Mouse (Mus musculus): Measurements from ENCODE around the gene Sirpa.
A peak's percentile ranks its signal among the peaks of the same experiment; 100 is the strongest.

Sirpa gene

GRCm38 (mm10) chr2:129606269-129606668, 13.6 kb downstream of the Sirpa start:
- no peak for DNase-seq (ENCODE audit: low spot score in 2 of 2)

DNA sequence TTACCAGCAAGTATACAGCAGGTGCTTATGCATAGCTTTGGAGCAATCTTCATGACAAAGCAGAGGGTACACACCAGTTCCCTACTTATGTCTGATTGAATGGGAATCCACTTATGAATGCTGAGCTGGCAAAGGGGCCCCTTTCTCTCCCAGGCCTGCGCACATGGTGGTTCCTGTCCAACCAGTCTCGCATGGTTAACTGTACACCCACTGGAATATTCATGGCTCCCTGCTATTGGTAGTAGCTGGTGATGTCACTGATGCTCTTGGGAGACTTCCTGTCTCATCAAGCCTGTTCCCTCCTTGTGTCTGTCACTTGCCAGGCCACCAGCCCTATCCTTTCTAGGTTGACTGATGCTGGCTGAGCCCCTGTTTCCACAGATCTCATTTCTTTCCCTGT, 14.3 kb downstream of the Sirpa start:
- no peak for DNase-seq (ENCODE audit: low spot score in 2 of 2)

DNA sequence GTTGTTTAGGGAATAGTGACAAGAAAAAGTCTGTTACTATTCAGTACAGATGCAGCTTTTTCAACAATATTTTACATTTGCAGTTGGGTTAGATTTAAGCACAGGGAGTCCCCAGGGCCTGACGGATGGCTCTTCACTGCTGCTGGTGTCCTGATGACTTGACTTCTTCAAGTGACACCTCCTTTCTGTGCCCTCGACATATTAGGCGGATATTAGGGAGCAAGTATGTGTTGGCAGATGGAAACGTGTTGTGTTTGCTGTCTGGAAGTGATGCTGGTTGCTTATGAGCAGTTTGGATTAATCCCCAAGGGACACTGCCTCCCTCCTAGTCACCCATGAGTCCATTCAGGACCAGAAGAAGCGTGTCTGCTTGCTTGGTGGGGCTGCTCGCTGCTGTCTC, 21.3 kb downstream of the Sirpa start:
- DNase-seq (ENCODE audit: low spot score in 2 of 2), result no peak

DNA sequence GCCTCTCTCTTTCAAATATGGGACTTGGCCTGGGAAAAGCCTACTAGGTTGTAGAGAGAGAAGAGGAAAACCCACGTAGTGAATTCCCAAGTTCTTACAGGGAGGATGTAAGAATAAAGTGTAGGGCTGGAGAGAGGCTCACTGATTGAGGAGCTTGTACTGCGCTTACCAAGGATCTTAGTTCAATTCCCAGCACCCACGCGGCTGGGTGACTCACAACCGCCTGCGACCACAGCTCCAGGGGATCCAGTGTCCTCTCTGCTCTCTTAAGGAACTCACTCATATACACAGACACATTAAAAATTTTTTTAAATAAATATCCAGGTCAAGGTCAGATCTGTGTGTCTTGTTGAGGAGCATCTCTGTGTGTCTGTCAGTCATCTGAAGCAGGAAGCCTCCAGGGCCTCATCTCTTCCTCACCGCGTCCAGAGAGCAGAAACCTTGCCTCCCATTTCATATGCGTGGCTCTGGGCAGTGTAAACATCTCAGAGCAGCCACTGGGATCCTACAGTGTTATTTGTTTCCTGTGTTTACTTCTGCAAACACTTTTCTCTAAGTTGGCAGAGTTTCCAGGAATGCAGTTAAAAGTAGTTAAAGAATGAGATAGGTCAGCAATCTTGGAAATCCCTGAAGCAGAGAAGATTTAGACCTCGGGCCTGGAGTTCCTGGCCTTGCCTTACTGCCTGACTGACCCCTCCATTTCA, 22.0 kb downstream of the Sirpa start:
- DNase-seq (ENCODE audit: low spot score in 2 of 2), result no peak

GRCm38 (mm10) chr2:129620148-129620547, 27.5 kb downstream of the Sirpa start:
- no peak for DNase-seq (ENCODE audit: low spot score in 2 of 2)

GRCm38 (mm10) chr2:129620881-129621280, 28.2 kb downstream of the Sirpa start:
- DNase-seq (ENCODE audit: low spot score in 2 of 2), result no peak

GRCm38 (mm10) chr2:129621654-129622490, 29.2 kb downstream of the Sirpa start:
- DNase-seq (ENCODE audit: low spot score in 2 of 2), result no peak

GRCm38 (mm10) chr2:129622918-129623317, 30.3 kb downstream of the Sirpa start:
- no peak for DNase-seq (ENCODE audit: low spot score in 2 of 2)

DNA sequence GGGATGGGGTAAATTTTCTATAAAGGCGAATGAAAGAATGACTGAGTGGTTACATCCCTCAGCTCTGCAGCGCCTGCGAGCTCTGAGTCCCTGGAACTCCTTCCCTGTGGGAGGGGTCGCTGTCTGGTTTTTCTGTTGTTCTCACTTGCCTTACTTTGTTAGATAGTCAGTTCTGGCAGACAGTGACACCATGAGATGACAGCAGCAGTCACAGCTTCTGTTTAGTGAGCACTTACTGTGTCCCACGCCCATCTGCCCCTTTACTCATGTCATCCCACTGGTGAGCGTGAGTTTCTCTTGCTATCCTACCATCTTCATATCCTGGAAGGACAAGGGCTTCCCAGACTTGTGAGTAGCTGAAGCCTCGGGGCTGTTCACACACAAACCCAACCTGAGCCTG, 31.1 kb downstream of the Sirpa start:
- DNase-seq (ENCODE audit: low spot score in 2 of 2), result no peak

- DNase-seq (ENCODE audit: low spot score in 2 of 2), result no peak
Observed at GRCm38 (mm10) chr2:129624246-129624918, 31.7 kb downstream of the Sirpa start.

GRCm38 (mm10) chr2:129624956-129625355, 32.3 kb downstream of the Sirpa start:
- DNase-seq (ENCODE audit: low spot score in 2 of 2), result no peak

DNA sequence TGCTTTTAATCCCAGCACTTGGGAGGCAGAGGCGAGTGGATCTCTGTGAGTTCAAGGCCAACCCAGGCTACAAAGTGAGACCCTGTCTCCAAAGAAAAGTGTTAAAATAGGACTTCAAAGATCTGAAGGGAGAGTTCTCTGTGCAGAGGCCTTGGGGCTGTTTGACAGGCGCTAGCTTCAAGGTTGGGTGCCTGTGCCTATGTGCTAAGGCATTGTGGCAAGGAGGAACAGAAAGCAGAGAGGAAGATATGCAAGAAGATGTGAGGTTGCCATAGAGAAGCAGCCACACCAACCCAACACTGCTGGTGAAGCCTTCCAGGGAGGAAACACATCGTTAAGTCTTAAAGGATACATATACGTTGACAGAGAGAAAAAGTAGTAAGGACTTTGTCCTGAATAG, 33.2 kb downstream of the Sirpa start:
- DNase-seq (ENCODE audit: low spot score in 2 of 2), result no peak

DNA sequence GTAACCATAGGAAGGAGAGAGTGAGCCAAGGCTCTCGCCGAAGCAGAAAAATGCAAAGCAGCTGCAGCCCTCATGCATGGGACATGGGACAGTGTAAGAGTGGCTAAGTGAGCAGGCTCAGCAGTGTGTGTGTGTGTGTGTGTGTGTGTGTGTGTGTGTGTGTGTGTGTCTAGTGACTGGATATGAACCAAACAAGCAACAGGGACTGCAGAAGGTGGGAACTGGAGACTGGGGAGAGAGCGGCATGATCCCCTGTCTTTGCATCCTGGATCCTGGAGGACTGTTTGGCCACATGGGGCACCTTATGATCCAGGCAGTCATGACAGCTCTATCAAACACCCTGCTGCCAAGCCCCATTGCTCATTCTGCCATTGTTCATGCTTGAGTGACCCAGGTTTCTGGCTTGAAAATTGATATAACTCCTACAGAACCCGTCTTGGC, 34.0 kb downstream of the Sirpa start:
- peak in 1 of 2 experiments; percentile 18 for DNase-seq (ENCODE audit: low spot score in 2 of 2)

DNA sequence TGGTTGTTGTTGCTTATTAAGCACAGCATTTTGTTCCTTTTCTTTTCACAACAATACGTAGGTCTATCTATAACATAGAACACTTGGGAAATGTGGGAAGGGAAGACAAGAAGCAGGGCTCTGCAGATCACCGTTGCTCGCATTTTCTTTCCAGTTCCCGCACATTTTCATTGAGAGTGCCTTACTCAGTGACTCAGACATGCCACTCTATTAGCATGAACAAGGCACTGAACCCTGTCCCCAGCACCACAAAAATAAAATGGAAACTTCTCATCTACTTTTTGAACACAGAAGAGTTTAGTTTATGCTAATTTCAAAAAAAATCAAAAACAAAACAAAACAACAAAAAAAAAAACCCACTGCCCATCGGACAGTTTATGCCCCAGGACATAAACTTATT, 34.5 kb downstream of the Sirpa start:
- no peak for DNase-seq (ENCODE audit: low spot score in 2 of 2)

DNA sequence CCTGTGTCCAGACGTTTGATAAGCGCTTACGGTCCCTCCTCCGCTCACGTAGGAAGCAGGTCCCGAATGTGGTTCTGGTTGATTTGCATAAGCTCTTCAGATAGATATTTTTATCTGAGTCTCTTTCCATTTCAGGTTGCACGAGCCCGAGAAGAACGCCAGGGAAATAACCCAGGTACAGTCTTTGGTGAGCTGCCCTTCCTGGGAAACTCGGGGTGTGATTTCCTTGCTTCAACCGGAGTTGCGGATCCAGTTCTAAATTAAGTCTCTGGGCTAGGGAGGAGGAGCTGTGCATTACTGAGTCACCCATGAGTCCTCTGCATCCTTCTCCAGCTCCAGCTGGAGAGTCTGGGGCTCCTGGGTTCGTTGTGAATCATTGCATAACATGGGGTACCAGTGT, 35.2 kb downstream of the Sirpa start:
- no peak for DNase-seq (ENCODE audit: low spot score in 2 of 2)

DNA sequence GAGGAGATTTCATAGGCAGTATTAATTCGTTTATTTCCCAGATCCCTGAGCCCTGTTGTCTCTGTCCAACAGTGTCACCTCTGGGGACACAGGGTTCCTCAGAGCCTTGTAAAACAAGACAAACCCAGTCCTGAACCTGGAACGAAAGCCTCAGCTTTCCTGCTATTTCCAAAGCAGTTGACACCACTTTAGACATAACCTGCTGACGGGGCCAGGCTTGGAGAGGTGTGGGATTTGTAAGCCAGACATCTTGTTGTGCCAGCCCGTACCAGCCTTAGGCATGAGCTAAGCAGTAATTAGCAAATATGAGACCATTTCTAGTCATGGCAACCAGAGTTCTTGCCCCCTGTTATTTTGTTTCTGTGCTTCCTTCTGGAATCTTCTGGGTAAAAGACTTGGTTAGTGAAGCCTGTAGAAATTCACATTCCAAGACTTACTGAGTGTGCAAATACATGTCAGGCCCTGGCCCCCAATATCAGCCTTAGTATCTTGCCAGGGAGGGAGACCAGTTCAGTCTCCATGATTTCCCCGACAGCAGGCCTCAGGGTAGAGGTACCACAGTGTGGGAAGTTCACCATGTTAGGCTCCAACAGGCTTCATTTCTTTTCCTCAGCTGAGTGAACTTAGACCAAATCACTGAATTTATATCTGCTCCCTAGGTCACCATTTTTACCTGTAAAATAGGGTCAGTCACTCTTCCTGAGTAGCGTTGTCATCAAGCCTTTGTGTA, 36.0 kb downstream of the Sirpa start:
- DNase-seq (ENCODE audit: low spot score in 2 of 2), result no peak

GRCm38 (mm10) chr2:129629786-129630531, 37.3 kb downstream of the Sirpa start:
- DNase-seq (ENCODE audit: low spot score in 2 of 2), result no peak

GRCm38 (mm10) chr2:129630532-129630886, 37.9 kb downstream of the Sirpa start:
- DNase-seq (ENCODE audit: low spot score in 2 of 2), result no peak

- DNase-seq (ENCODE audit: low spot score in 2 of 2), result no peak
Observed at GRCm38 (mm10) chr2:129630978-129631660, 38.5 kb downstream of the Sirpa start.

DNA sequence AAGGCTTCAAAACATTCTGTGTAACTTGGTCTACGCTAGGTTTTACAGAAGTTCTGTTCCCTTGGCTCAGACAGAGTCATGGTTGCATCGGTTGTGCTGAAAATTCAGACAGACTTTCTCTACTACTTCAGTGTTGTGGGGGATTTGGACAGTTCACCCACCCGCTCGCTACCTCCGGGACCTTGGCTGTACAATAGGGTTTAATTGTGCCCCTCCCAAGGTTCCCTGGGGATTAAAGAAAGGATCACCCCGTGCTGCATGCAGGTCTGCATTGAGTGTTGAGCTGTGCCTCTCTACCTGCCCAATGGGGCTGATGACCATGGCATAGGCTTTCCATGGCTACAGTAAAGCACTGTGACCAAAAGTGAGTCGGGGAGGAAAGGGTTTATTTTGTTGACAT, 39.7 kb downstream of the Sirpa start:
- no peak for DNase-seq (ENCODE audit: low spot score in 2 of 2)
